Mouse (Mus musculus) retina, adult 2 months (tissue): ENCODE data around the gene Arfgap3.
"Not testable (repeated sequence)": the region's sequence is repeated elsewhere in the genome, so short reads cannot be mapped to it uniquely, and the experiment has no call there.

Experiments used
- DNase-seq: peaks from one replicate; pipeline ENCODE4 v3.0.0-alpha.2; 2012; ENCODE audit warnings: low read depth, low spot score

Arfgap3 gene

DNA sequence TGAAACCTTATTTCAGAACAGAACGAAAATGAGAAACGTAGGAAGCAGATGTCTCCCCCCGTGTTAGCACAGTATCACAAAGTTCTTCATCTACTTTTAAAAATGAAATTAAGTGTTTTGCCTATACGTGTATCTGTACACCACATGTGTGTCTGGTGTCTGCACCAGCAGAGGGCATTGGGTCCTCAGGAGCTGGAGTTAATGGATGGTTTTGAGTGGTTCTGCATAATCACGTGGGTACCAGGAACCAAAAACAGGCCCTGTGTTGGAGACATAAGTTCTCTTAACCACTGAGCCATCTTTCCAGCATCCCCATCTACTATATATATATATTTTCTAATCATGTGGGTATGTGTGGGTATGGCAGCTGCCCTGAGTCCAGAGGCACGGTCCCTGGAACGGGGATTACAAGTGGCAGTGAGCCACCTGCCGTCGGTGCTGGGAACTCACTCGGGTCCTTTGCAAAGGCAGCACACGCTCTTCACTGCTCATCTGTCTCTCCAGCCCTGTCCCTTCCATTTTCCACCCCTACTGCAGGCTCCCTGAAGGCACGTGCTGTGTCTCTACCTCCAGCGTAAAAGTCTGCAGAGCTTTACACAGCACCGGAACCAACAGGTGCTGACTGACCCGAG, 4.0 kb downstream of the Arfgap3 start:
- DNase-seq = no peak

DNA sequence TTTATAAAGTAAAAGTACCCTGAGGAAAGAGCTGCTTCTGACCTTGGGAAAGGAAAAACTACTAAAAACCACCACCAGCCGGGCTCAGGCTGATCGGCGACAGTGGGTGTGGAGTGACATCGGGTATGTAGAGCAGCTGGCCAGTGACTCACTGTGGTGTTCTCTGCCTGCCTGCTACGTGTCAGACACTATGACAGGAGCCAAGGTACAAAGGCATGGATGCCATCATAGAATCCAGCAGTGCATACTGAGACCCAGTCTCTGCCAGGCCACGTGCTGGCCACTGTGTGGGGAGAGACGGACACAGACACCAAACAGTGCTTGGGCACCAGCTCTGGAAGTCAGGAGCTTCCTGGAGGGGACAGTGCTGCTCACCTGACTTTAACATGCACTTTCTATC, 5.1 kb downstream of the Arfgap3 start:
- no peak for DNase-seq

DNA sequence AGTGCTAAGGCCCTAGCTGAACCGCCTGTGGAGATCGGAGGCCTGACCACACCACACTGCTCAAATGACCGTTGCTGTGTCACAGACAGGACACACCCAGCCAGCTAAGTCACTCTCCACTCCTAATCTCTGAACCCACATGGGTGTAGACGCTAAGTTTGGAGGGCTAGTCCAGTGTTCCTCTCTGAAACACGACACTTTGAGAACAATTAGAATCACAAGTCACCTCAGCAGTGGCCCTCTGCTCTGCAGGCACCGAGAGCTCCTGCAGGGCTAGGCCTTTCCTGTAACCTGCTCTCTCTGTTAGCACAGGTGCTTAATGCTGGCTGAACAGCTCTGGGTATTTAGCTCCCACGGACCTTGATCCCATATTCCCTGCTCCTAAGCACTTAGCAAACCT, 5.9 kb downstream of the Arfgap3 start:
- DNase-seq = no peak

DNA sequence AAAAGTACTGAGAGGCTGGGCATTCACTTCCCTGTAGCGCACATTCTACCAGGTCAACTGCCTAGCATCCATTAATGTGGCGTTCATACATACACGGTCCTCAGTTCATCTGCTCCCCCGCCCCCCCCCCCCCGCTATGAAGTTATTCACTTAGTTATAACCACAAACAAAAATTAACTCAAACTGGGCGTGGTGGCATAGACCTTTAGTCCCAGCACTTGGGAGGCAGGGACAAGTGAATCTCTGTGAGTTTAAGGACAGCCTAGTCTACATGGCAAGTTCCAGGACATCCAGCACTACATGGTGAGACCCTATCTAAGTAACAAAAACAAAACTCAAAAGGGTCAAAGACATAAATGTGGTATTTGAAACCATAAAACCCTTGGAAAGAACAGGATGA, 11.1 kb downstream of the Arfgap3 start:
- DNase-seq = no peak

DNA sequence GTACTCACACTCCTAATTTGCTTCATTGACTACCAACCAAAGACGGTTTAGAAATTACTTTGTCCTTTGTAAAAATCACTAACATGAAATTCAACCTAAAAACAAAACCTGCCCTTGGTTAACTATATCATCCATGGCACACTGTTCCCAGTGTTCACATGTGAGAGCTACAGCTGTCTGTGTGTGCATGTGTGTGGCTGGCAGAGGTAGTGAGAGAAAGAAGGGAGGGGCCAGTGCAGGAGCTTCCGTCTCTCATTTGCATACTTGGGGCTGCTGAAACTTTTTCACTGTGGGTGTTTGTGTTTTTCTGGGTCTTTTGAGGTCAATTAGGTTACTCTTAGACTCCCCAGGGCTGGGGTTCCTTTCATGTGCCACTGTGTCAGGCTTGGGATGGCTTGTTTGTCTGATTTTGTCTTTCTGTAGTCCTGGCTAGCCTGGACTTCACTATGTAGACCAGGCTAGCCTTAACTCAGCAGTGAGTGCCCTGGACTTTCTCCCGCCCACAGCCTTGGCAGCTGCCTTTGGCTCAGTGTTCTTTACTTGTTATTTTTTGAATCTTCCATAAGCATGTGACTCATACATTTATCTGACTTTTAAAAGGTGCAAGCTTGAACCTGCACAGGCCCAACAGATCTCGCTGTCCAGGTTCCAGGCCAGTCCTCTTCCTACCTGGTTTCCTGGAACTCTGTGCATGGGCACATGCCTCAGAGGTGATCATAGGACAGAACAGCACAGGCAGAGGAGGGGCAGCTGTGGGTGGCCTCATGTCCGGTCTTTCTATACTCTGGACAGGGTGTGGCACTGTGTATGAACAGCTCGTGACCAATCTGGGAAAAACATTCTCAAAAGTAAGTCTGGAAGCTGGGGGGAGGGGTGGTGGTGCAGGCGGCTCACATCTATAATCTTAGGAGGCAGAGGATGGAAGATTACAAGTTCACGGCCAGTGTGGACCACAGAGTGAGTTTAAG, 11.9 kb downstream of the Arfgap3 start:
- DNase-seq = no peak

DNA sequence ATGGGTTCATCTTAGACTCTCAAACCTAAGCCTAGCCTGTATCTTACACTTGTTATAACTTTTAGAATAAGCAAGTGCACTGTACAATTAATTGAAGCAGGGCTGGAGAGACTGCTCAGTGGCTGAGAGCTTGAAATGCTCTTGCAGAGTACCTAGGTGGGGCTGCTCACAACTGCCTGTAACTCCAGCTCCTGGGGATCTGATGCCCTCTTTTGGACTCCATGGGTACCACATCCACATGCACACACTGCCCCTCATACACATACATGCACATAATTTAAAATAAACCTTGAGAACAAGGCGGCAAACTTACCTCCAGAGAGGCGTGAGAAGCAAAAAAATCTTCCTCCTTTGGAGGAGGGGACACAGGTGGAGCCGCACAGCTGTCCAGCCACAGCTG, 17.7 kb downstream of the Arfgap3 start:
- DNase-seq = no peak

DNA sequence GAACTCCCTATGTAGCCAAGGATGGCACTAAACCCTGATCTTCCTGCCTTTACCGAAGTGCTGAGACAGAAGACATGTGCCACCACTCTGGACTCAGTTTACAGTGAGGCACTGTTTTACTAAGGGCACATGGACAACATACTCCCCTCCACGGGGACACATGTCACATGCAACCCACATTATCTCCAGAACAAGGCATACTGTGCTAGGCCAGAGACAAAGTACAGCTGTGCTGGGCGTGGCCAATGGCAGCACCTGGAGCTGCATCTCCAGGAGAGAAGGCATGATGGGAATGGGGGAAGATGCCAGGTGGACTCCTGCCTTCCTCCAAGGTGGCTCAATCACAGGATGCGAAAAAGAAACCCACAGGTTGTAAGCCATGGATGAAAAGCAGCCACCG, 21.1 kb downstream of the Arfgap3 start:
- DNase-seq = no peak

DNA sequence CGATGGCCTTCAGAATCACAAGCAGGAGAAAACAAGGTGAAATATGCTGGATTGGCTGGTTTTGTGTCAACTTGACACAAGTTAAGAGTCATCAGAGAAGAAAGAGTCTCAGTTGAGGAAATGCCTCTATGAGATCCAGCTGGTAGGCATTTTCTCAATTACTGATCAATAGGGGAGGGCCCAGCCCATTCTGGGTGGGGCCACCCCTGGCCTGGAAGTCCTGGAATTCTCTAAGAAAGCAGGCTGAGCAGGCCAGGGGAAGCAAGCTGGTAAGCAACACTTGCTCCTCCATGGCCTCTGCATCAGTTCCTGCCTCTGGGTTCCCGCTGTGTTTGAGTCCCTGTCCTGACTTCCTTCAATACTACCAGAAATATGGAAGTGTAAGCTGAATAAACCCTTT, 27.0 kb downstream of the Arfgap3 start:
- DNase-seq = no peak

DNA sequence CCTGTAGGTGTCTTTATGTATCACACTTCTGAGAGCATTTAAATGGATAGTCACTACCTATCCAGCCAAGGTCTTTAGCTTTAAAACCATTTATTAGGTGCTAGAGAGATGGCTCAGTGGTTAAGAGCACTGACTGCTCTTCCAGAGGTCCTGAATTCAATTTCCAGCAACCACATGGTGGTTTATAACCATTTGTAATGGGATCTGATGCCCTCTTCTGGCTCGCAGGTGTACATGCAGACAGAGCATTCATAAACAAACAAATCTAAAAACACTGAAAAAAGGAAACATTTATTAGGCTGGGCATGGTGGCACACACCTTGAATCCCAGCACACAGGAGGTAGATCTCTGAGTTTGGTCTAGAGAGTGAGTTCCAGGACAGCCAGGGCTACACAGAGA, 35.1 kb downstream of the Arfgap3 start:
- no peak for DNase-seq

DNA sequence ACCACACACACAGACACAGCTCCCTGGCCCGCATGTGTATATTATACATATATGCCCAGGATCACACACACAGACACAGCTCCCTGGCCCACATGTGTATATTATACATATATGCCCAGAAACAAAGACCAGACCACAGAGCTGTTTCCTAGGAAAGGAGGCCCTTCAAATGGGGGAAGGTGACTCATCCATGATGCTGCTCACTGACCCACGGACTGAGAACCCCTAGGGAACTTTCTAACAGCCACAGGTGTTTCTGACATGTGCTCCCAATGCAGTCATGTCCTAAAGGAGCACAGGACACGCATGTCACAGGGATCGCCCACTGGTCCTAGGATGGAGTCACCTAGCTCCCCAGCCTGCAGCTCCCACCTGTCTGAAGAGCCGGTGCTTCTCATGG, 40.2 kb downstream of the Arfgap3 start:
- DNase-seq = no peak

DNA sequence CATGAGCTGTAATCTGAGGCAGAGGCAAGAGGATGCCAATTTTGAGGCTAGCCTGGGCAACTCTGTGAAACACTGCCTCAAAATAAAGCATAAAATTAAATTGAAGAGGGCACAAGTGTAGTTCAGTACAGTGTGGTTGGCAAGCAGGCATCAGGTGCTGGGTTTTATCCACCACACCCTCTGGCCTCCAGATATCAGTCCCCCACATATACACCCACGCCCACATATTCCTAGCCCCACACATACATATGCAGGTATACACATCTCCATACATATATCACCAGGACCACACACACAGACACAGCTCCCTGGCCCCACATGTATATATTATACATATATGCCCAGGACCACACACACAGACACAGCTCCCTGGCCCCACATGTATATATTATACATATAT, 41.3 kb downstream of the Arfgap3 start:
- DNase-seq = not testable (repeated sequence)

DNA sequence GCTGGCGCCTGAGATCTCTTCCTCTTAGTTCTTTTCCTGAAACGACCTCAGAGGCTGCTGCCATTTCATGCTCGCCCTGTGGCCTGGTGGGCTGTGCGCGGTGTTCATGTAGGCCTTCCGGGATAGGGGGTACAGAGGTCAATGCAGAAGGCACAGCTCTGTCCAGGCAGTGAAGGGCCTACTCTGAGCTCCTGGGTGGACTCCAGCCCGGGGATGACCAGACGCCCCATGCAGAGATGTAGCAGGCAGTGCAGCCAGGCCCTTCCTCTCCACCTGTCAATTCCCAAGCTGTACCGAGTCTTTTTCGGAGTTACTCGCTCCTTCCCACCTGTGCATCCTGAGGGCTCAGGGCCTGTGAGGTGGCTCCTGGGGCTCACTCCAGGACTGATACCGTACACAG, 43.9 kb downstream of the Arfgap3 start:
- no peak for DNase-seq

DNA sequence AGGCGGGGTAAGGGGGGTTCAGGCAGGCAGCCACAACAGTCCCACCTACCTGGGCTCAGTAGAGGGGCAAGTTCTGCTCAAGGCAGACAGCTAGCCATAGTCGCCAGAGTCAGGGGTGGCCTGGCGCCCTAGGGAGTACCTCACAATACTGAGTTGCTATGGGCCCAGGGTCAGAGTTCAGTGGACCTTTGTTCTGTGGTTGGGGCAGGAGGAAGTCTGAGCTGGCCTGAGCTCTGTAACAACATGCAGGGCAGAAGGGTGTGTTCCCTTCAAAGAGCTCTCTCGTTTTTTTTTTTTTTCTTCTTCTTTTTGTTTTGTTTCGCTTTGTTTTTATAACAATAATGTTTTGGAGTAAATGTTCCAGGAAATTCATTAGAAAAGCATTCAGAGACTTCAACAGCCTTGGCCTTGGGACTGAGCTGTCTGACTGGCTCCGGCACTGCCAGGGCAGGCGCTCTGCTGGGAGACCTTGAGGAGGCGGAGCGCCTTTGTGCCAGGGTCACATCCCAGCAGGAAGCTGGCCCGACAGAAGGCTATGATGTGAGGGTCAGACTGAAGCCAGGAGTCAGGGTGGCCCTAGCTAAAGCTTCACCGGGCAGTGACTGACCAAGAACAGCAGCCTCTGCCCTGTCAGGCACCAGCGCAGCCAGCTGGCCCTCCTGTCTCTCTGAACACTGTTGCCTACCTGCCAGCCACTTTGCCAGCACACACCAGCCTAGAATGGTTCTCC, 44.7 kb downstream of the Arfgap3 start:
- DNase-seq = no peak

DNA sequence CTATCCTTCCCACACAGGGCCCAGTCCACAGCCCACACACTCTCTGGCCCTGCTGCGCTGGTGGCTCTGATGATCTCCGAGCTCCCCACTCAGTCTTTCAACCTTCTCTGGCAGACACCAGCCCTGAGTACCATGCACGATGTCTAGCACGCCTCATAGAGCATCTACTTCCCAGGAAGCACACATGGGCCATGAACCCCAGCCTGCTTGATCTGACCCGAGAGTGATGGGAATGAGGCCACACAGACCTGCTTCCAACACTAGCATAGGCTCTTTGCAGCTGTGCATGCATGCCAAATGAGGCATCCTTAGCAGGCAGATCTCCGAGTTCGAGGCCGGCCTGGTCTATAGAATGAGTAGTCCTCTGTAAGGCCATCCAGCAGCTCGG, 45.2 kb downstream of the Arfgap3 start:
- DNase-seq = no peak

DNA sequence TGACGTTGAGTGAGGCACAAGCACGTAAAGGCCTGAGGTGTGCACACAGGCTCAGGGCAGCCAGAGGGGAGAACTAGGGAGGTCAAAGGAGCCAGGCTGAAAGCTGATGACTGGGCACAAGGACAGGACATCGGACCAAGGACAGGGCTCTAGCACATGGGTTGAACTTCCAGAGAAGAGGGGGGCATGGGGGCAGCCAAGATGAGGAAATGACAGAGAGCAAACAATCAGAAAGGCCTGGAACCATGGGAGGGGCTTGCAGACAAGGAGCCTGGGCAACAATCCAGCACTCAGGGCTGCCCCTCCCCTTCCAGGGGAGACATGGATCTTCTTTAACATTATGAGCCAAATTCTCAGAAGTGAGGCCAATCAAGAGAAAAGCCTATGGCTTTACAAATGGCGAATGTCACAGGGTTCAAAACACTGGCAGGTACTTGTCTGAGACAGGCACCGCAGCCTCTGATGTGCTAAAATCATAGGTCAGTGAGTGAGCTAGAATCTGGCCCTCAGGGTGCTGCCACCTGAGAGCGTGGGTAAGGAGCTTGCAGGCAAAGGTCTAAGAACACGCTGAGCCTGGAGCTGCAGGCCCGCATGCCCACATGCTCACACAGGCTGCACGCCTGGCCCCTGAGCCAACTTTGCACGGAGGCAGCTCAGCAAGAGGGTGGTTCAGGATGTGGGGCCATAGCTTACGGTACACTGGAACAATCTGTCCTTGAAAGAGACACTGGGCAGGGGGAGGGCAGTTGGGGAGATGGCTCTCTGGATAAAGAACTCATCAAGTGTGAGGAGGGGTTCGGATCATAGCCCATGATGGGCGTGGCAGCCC, 46.2 kb downstream of the Arfgap3 start:
- no peak for DNase-seq

DNA sequence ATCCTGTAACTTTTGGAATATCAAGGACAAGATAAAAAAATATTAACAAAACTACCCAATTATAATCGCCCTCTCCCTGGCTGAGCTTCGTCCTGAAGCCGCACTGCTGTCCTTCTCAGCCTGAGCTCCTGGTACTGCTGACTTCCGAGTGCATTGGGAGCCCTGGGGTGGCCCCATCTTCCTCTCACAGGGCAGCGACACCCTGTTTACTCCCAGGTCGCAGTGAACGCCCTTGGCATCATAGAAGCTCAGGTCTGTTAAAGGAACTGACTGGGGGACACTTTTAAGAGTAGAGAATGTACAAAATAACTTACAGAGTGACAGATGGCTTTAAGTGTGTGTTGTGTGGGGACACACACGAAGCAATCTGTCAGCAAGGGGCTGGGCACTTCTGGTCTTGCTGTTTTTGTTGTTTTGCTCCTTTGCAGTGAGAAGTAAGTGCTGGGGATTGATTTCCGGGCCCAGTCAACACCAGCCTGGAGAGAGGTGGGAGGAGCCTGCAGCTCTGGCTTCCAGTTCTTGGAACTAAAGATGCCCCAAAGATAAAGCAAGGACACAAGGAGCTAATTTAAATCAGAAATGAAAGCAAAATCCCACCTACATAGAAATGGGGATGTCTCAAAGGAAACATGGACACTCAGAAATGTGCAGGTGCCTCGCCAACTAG, 50.0 kb downstream of the Arfgap3 start:
- DNase-seq = no peak

DNA sequence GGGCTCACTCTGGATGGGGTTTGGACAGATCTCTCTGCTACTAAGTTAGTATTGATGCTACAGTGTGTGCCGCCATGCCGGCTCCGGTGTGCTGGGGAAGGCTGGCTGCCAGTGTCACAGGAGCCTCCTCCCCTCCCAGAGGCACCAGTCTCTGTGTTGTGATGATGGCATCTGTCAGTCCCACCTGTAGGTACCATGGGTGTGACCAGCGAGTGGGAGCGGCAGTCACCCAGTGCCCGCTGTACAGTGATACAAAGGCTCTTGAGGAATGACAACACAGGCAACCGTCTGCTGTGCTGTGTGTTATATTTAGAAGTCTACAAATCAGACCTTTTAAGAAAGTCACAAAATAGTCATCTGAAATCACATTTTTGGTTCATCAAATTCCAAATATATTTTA, 50.6 kb downstream of the Arfgap3 start:
- no peak for DNase-seq

DNA sequence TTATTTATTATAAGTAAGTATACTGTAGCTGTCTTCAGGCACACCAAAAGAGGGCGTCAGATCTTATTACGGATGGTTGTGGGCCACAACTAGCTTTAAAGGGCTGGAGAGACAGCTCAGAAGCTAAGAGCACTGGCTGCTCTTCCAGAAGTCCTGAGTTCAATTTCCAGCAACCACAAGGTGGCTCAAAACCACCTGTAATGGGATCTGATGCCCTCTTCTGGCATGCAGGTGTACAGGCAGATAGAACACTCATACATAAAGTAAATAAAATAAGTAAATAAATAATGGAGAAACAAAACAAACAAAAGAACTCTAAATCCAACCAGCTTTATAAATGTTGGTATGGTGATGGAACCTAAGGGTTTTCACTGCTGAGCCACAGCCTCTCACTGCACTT, 51.2 kb downstream of the Arfgap3 start:
- no peak for DNase-seq

DNA sequence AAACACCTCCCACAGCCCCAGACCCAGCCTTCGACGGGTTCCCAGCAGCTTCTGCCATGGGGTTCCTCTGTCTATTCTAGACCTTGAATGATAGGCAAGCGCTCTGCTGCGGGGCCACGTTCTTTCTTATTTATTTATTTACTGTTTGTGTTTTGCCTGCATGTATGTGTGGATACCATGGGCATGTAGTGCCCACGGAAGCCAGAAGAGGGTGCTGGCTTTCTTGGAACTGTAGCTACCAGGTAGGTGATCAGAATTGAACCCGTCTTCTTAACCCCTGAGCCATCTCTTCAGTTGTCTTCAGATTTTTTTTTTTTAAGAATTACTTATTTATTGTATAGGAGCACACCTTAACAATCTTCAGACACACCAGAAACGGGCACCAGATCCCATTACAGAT, 51.7 kb downstream of the Arfgap3 start:
- no peak for DNase-seq

DNA sequence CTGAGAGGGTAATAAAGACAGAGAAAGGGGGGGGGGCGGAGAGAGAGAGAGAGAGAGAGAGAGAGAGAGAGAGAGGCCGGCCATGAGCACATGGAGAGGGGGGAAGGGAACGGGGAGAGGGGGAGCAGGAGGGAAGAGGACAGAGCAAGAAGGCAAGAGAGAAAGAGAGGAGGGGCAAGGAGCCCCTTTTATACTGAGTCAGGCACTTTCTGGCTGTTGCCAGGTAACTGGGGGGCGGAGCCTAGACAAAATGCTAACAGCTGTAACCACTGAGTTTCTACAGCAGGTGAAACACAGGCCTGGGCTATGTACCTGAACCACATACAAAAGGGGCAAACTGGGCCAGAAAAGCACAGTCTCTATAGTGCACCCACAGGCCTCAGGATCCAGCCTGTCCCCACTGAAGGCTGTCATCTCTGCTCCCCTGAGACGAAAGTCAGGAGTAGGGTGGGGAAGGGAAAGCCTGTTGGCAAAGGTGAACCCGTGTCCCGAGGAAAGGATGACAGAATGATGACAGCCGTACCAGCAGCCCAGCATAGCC, 53.2 kb downstream of the Arfgap3 start:
- DNase-seq = no peak

DNA sequence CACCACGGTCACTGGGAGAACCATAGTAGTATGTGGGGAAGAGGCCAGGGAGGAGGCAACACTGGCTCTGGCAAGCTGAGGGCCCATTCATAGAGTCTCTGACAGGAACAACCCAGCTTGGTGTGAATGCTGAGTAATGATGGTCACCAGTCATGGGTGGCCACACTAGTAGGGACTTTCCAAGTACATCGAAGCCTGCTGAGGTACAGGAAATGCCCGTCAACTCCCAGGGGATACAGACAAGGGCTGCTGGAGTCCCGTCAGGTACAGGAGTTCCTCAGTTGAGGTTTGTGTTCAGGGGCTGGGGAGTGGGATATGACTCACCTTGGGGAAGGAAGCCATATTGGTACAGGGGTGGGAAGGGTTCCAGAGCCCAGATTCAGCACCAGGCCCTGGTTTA, 54.0 kb downstream of the Arfgap3 start:
- no peak for DNase-seq
